Mouse (Mus musculus) CD4-positive helper T cell, adult 2 months (primary cell): Measurements from ENCODE around the gene Wdr19.

Source experiments
- DNase-seq: peaks from one replicate; pipeline ENCODE4 v3.0.0-alpha.2; 2012; ENCODE audit warnings: low read depth, missing footprints, low spot score

Gene Wdr19

DNA sequence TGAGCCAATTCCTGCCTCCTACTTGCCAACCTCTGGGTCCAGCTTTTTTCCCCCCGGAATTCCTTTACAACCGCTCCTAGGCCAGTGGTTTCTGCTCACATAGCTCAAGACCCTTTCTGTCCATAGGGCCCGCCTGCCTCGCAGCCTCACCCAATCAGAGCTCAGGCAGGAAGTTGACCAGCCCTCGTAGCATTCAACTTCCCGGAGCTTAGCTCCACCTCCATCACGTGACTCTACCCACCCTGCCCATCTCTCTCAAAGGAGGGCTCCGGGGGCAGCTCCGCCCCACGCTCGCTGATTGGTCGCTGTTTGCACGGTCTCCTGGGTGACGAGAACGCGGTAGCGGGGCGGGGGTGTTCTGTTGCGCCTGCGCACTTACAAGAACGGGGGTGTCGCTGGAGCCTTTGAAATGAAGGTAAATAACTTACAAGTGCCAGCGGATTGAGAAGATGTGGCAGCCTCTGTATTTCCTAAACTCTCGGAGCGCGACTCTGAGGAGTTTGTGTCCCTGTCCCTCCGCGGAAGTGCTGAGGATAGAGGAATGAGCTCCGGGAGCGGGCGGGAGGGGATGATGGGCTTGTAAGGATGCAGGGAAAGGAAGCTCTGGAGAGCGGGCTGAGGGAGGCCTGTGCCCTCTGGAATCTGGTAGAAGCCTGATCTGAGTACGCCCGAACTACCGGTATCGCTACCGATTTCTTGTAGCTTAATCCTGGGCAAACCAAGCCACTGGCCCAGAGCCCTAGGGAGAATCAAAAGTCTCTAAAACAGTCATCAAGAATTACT is at the start of gene Wdr19:
Gene Wdr19, plus strand, starts transcription at position 351 of the 783 bp plus-strand sequence.
- DNase-seq, result peak; percentile 99

DNA sequence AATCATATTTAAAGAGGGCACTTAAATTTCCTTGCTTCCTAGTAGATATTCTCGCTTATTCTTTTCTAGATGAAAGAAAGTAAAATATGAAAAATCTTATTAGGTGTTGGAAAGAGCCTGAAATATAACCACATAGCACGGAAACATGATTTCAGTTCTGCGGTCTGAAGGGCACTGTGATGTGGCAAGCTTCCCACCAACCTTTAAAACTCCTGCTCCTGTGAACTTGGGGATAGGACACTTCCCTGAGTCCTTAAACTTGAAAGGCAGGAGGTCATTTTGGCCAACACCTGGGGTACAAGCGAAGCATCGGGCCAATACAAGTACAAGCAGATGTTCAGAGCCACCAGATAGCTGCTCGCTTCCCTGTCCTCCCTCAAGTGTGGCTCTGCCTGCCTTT is 49.8 kb upstream of the Wdr19 start:
- no peak for DNase-seq

DNA sequence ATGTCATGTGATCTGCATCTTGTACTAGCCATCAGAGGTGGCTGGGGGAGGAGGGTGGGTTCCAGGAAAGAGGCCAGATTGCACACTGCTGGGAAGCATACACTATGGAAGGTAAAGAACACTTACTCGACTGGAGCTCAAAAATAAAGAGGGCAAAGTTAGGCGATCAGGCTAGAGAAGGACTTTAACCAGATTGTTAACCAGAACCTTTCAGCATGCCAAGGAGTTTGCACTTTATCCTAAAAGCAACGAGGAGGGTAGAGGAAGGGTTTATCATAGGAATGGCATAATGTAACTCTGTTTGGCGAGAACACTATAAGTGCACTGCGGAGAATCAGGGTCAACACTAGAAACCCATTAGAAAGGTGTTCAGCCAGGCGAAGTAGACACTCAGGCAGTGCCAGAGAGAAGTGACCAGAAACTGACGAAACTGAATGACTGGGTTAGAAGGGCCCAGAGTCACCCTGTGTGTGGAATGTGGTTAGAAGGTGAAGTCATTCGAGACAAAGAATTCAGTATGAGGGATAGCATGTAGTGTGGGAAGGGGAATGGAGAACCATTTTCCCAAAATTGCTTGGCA is 49.0 kb upstream of the Wdr19 start:
- DNase-seq, result no peak

DNA sequence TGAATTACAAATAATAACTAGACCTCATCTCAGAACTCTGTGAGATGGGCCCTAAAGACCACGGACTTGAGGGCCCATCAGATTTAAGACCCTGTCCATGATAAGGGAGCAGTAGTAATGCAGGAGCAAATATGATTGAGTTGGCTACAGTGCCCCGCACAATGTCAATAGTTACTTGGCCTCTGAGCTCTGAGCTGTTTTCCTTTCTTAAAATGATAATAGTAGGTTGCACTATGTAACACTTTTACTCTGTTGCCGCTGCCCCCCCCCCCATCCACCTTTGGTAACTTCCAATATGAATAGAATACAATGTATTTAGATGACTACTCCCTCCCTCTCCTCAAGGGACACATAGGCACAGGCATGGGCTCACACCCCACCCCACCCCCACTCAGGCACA is 48.2 kb upstream of the Wdr19 start:
- DNase-seq, result no peak

DNA sequence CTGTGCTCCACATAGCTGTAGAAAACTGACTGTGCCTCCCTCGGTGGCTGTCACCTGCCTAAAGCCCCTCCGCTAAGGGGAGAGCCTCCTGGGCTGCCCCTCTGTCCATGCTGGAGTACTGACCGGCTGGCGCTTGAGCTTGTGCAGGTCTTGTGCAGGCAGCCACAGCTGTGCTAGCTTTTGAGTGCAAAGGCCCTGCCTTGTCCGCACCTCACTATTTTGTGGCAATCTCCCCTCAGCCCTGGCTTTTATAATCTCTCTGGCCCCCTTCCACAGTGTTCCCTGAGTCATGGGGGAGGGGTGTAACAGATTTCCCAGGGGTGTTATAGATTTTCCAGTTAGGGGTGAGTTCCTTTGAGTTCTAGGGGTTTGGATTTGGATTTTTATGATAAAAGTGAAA is 47.7 kb upstream of the Wdr19 start:
- DNase-seq, result no peak

DNA sequence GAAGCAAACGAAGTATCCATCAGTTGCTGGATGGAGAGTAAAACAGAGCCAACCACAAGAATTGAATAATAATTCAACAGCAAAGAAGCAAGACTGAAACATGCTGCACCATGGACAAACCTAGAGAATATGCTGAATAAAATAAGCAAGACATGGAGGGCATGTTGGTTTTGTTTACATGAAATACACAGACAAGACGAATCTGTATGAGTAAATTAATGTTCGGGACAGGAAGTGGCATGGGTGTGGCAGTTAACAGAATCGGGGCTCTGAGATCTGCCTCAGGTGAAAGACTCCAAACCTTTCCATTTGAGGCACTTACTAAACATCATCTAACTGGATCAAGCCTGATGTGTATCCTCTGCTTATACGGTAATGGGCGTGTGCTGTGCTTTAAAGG is 45.2 kb upstream of the Wdr19 start:
- peak; percentile 39 for DNase-seq

DNA sequence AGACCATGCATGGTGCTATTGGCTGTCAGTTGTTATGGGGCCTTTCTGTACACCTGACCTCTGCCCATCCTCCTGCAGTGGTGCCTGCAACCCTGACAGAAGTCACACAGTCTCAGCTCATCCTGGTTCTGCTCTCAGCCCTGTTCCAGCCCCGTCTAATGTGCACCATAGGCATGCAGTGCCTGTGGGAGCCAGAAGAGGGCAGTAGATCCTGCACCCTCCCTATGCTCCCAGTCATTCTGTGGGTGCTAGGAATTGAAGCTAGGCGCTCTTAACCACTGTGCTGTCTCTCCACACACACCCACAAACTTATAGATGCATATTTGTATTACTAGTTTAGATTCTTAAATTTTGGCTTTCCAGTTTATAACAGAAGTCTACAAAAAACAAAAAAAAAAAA is 42.6 kb upstream of the Wdr19 start:
- DNase-seq, result peak; percentile 32

DNA sequence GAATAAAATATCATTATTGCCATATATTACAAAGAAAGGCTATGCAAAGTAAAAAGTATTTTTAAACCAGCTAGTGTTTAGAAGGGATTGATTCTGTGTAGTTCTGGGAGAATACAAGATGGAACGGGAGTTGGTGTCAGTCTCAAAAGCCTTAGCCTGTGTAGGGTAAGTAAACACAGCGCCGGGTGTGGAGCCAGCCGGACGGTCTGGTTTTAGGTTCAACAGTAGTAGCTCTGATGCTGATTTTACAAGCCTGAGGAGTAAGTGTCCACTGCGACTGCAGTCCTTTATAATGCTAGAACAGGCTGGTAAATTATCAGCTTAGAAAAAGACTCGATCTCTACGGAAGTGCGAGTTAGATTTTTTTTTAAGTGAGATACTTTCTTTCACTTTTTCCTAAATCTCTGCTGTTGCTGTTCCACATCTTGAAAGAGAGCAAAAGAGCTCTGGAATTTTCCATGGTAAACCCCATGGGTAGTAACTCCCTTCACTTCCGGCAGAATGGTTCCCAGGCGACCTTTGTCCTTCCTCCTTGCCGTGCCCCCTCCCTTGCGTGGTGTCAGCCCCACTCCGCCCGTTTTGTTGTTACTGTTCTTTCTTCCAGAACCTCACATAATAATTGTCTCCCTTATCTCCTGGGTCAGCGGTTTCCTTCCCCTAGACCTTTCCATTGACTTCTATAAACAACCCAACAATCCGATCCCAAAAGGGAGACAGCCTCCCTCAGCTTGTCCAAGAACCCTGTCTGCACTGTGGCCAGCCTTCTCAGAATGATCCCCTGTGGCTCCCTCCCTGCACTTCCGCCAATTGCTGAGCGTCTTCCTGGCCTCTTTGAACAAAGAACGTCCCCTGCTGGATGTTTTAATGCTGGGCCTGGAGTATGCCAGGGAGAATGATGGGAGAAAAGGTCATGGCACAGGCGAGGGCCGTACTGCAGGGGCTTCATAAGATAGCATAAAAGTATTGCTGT is 41.8 kb upstream of the Wdr19 start:
- DNase-seq, result no peak

DNA sequence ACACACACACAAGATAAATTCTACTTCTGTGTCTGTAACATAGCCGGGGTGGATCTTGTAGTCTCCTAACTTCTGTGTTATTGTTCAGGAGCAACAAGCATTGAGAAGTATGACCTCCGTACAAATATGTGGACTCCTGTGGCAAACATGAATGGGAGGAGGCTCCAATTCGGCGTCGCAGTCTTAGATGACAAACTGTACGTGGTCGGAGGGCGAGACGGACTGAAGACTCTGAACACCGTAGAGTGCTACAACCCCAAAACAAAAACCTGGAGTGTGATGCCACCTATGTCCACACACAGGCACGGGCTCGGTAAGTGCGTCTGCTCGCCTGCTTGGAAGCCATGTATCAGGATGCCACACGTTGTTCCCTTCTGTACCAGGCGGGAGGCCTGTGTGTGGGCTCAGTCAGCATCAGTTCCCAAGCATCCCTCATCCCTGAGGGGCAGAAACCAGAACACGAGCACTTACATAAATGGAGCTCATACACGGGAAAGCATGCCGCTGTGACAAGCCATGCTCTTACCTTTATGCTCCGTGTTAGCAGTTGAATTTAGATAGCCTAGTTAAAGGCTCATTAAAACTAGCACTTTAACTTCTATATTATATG is 40.7 kb upstream of the Wdr19 start:
- no peak for DNase-seq

DNA sequence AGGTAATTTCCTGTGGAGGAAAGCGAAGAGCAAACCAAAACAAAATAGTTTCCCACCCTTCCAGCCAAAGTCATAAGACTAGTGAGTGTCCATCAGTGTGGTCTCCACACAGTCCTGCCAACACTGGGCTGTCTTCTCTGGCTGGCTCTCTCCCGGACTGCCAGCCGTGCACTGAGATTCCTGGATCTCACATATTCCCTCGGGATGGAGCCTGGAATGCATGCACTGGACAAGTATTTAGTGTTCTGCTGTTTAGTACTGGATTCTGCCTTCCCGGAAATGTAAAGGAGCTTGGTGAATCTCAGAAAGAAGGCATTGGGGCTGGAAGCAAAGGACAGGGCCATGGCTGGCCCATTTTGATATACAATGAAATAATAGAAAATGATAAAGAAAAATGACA is 36.5 kb upstream of the Wdr19 start:
- no peak for DNase-seq

DNA sequence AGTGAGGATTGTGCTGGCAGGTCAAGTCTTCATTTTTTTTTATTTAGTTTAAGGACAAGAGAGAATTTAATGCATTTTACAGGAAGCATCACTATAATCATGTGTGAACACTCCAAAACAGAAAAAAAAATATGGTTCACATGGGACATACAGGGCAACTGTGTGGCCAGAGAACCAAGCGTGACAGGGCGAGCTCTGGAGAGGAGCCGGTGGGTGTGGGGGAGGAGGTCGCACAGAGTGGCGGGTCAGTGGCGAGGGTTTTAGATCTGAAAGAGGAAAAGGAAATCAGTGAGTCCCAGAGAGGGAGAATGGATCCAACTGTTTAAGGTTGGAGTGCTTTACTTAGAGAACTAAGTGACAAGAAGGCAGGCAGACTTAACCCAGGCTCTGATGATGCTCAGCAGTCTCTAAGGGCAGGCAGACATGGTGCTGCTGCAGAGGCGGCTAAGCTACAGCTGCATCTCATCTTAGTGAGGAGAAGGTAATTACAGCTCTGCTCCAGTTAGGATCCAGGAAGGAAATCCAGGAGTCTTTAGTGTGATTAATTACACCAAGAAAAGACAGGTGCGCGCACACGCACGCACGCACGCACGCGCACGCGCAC is 35.9 kb upstream of the Wdr19 start:
- DNase-seq, result no peak

DNA sequence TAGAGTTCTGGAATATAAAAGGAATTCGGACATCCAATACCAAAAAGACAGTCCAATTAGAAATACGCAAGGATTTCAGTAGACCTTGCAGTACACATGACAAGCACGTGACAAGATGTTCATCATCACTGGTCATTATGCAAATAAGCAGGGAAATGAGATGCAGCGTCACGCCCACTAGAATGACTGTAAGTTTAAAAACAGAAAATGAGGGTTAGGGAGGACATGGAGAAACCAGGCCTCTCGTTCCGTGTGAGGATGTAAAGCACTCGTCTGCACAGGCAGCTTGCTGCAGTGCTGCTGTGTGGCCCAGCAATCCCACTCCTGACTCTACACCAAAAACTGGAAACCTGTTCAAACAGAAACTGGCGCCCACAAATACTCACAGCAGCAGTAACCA is 29.3 kb upstream of the Wdr19 start:
- no peak for DNase-seq

DNA sequence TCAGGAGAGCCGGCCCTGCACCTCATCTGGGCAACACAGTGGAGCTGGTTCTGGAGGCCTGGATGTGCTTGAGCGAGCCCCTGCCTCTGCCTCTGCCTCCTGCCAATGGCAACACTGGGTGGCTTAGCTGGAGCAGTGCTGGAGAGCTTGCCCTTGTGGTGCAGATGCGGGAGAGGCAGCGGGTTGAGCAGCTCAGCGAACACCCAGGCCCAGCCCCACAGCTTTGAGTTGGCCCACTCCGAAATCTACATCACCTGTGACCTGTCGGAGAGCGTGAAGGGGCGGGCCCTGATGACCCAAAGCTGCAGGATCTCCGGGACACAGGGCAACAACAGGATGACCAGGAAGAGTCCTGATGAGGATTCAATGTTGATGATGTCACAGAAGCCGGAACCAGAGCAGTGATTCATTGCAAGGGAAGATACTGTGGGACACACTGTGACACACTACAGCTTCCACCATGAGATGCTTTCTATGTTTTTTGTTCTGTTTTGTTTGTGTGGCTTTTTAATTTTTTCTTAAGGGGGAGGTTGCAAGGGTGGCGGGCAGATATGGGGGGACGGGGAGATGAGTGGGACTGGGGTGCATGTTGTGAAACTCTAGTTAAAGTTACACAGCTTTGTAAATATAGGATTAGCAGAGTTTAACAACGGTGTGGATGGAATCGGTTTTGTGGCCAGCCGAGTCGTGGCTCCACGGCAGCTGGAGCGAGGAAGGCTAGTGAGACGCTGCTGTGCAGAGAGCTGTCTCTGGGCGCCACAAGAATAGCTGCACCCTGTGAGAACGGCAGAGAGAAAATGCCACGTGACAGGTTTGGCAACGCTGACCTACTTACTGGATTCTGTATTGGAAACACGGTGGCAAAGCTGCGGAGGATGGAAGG is 24.2 kb upstream of the Wdr19 start:
- DNase-seq, result no peak

DNA sequence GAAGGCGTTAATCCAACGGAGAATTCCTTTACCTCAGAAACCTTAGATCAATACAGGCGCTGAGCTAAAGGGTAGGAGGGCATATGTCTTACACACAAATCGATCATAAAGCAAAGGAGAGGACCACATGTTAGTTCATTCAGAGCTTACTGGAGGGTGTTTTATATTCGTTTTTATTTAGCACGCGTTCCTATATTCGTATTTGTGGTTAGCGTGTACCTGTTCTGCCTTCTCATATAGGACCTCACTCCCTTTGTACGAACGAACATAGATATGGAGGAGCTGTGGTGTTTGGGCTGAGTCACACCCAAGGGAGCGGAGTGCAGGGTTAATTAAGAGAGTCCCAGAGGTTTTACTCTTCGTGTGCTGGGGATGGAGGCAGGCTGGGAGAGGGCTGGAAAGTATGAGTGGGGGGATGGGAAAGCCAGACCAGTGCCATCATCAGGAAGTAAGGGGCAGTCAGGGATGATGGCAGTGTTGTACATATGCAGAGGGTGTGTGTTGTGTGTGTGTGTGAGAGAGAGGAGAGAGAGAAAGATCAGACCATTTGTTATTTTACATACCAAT is 23.5 kb upstream of the Wdr19 start:
- DNase-seq, result no peak

DNA sequence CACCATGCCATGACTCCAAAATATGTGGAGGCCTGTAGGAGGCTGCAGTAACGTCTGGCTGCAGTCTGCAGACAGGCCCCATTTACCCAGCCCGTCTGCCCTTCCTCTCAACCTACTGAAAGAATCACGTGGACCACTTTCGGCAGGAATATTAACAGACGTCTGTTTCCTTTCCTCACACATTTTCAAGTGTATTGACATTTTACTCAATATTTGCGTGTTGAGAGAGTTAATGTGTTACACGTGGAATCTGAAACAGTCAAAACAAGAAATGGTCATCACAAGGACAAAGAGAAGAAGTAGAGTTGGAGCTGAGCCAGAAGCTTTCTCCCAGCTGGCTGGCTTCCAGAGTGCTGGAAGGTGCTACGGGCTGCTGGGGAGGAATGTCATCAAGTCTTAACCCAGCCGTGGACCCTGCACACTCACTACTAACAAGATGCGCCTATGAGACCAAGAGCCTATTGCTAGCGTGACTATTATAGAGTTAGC is 22.4 kb upstream of the Wdr19 start:
- DNase-seq, result no peak

DNA sequence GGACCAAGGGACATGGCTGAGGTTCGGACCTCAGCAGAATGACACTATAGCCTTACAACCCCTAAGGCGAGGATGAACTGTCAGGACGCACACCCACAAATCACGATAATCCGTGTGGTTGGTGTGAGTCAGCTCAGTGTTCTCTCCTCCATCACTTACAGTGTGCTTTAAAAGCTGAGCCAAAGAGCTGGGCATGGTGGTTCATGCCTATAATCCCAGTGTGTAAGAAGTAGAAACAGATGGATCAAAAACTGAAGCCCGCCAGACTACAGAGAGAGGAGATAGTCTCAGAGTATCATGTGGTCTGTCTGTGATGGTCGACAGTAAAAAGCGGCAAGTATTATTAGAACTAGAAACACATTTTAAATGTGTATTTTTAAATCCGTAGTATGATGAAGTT is 21.0 kb upstream of the Wdr19 start:
- no peak for DNase-seq

DNA sequence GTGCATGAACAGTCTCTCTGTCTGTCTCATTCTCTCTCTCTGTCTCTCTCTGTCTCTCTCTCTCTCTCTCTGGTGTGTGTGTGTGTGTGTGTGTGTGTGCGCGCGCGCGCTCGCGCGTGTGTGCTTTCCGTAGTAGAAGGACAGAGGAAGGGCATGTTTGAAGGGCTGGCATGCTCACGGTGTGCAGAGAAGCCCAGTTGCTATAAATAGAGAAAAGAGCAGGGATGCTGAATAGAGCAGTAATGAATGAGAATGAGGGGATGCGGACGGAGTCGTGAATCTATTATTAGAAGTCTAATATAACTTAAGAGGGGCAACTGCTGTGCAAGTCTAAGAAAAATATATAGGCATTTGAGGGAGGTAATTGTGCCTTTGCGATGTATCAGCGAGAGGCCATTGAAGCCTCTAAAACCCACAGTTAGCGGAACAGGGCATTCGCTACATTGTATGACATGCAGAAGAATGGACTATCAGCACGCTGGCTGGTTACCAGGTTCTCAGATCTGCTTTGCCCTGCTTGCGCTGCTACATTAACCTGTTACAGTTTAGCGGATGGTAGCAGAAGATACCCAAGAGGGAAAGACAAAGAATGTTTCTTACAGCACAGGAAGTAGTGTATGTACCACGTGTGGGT is 18.2 kb upstream of the Wdr19 start:
- DNase-seq, result no peak

DNA sequence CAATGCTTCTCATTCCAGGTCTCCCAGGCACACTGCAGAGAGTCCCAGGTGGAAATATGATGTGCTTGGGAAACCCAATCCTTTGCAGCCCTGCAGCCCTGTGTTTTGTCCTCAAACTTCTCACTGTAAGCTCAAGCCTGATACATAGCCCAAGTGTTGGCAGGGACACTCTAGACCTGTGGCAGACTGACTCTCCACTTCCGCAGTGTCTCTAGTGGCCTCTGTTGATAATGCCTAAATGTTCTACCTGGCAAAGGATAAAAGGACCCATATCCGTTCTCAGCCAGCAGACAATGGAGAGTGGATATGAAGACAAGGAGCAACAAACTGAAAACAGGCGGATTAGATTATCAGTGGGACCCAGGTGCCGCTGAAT is 17.7 kb upstream of the Wdr19 start:
- DNase-seq, result no peak

DNA sequence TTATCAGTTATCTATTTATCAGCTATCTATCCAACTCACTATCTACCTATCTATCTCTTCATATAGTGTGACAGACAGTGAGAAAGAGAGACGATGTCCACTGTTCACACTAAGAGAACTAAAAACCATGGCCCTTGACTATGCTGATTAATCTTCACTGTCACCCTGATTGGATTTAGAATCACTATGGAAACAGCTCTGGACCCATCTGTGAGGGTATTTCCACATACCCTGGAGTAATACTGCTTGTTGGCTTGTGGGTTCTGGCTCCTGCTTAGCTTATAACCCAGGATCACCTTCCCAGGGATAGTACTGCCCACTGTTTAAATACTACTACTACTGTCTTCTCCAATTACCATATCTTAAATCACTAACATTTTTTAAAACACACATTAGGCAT is 17.2 kb upstream of the Wdr19 start:
- DNase-seq, result no peak

DNA sequence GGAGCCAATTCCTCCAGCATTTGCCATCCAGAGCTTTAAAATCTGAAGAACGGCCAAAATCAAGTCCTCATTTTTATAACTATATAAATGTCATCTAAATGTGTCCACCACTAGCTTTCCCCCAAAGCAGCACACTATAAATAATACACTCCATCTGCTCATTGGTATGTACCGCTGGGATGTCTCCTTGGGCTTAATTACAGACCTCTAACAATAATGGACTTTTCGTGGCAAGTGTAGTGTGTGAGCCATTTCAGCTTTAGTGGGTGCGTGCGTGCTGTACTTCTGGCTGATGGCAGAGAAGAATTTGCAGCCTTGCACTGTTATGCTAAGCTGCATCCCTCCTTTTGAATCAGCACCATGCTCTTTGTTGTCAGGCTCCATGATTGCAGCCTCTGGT is 7.9 kb upstream of the Wdr19 start:
- DNase-seq, result no peak
